Mouse (Mus musculus) cortical plate, adult 2 months (tissue): Measurements from ENCODE around the gene Trim50.

Experiments used
- CTCF ChIP-seq: fragments of 200-500 bp; IDR thresholded peaks from 2 replicates; pipeline ENCODE4 v1.5.1; 2011; ENCODE audit warnings: mild to moderate bottlenecking, control low read depth, low read length; ENCODE audit not compliant: insufficient read depth; ENCODE audit errors: extremely low read depth
- POLR2A ChIP-seq: fragments of 200-500 bp; IDR thresholded peaks from 2 replicates; pipeline ENCODE4 v1.6.1; 2011; ENCODE audit warnings: mild to moderate bottlenecking, low read length, control low read depth; ENCODE audit not compliant: insufficient read depth; ENCODE audit errors: extremely low read depth

DNA sequence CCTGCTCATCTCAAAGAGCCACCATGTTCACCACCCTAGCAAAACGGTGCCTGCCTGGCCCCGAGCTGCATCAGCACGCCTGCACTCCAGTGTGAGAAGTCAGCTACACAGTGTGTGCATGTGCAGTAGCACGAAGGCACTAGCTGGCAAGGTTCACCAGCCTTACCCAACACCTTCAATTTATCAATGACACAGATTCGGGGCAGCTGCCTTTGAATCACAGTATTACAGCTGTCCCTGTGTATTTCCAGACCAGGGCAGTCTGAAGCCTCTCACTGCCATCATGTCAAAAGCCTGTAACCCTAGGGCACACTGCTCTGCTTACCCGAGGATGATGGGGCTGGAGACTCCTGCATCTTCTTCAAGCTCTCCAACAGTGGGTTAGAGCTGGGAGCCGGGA lies 29.7 kb downstream of the Trim50 start:
- no peak for TF ChIP-seq CTCF
- no peak for TF ChIP-seq POLR2A
